Mouse (Mus musculus) liver, adult 2 months (tissue): Measurements from ENCODE around the gene Rasal1. TPM values are rescaled to one million over a fixed set of nuclear protein-coding genes. Genes with fewer than 3 reads are reported as not detected.

ENCODE experiments used
- DNase-seq: peaks from one replicate; pipeline ENCODE4 v3.0.0-alpha.2; 2011; ENCODE audit warnings: low read depth, low spot score; ENCODE audit errors: extremely low read depth
- H3K27ac ChIP-seq: fragments of 200-500 bp; replicated peaks from 2 replicates; pipeline ENCODE4 v1.5.1; 2012; ENCODE audit warnings: low read depth, mild to moderate bottlenecking, control low read depth, inconsistent platforms, low read length; ENCODE audit not compliant: insufficient read depth
- H3K27me3 ChIP-seq: fragments of 200-500 bp; 2 replicates; pipeline ENCODE4 v1.6.1; 2012; ENCODE audit warnings: mild to moderate bottlenecking, moderate library complexity, low read length, inconsistent platforms; ENCODE audit not compliant: control insufficient read depth, insufficient read depth
- H3K36me3 ChIP-seq: fragments of 200-500 bp; 2 replicates; pipeline ENCODE4 v1.6.1; 2012; ENCODE audit warnings: low read length, inconsistent platforms; ENCODE audit not compliant: control insufficient read depth, insufficient read depth
- H3K4me1 ChIP-seq: fragments of 200-500 bp; 2 replicates; pipeline ENCODE4 v1.6.1; 2011; ENCODE audit warnings: low read length; ENCODE audit not compliant: control insufficient read depth, insufficient read depth
- H3K4me3 ChIP-seq: fragments of 200-500 bp; 2 replicates; pipeline ENCODE4 v1.5.1; 2011; ENCODE audit warnings: low read depth, mild to moderate bottlenecking, control low read depth, low read length, moderate library complexity; ENCODE audit not compliant: insufficient read depth
- H3K79me2 ChIP-seq: fragments of 200-500 bp; 2 replicates; pipeline ENCODE4 v1.6.1; 2012; ENCODE audit warnings: inconsistent platforms, mild to moderate bottlenecking, low read length, moderate library complexity; ENCODE audit not compliant: control insufficient read depth, insufficient read depth
- H3K9ac ChIP-seq: fragments of 200-500 bp; 2 replicates; pipeline ENCODE4 v1.6.1; 2012; ENCODE audit warnings: low read depth, mild to moderate bottlenecking, control low read depth, inconsistent platforms, low read length
- CTCF ChIP-seq: fragments of 200-500 bp; IDR thresholded peaks from 2 replicates; pipeline ENCODE4 v1.5.1; 2011; ENCODE audit warnings: low read depth, low read length, control low read depth
- POLR2A ChIP-seq: fragments of 200-500 bp; IDR thresholded peaks from 2 replicates; pipeline ENCODE4 v1.6.1; 2011; ENCODE audit warnings: low read length, control low read depth; ENCODE audit not compliant: insufficient read depth; ENCODE audit errors: extremely low read depth
- WGBS: fragments of 180-500 bp; shearing (Covaris S2); methylation state at CpG from one replicate; pipeline ENCODE4 v1.1.7; 2018; 5-methylcytosine and 5-hydroxymethylcytosine counted together
- polyA plus RNA-seq: library from polyadenylated mRNA; depleted of rRNA; stranded (reverse); fragments of >200 nt; gene quantifications from 2 replicates; pipeline ENCODE4 v1.2.3, GENCODE M21; 2012
- total RNA-seq: library from RNA; depleted of rRNA; stranded (reverse); fragments of >200 nt; gene quantifications from 2 replicates; pipeline ENCODE4 v1.2.3, GENCODE M21; 2014

Rasal1 gene
- total and polyA plus RNA-seq, 2 experiments, result 0.09 to 0.95 TPM

DNA sequence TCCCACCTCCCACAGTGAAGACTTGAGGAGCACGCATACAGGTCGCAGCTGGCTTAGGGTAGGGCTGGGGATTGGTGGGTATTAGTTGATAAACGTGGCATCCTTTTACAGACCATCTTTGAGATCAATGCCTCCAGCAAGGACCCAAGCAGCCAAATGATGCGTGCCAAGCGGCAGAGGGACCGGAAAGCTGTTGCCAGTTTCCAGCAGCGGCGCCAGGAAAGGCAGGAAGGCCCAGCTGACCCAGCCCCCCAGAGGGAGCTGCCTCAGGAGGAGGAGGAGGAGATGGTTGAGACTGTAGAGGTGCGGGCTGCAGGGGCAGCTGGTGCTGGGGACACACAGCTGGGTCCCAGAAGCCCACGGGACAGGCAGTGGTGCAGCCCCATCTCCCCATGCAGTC is 24.2 kb upstream of the Rasal1 start:
- peaks cover 12% of the 10 kb centered on the region; the same call in 1 of the 2 replicates for H3K36me3 ChIP-seq
- H3K27me3 ChIP-seq, result no peaks in the 10 kb centered on the region
- TF ChIP-seq POLR2A, result no peak
- no peak for TF ChIP-seq CTCF
- no peaks in the 10 kb centered on the region for H3K4me1 ChIP-seq
- no peak overlapping the region for H3K9ac ChIP-seq
- no peak overlapping the region for H3K4me3 ChIP-seq
- no peaks in the 10 kb centered on the region for H3K79me2 ChIP-seq
- WGBS, result 91% methylated on average over 10 of the region's 10 CpGs
- DNase-seq, result no peak
- no peak overlapping the region for H3K27ac ChIP-seq

- no peaks in the 10 kb centered on the region for H3K27me3 ChIP-seq
- H3K4me1 ChIP-seq, result no peaks in the 10 kb centered on the region
- WGBS, result 78% methylated on average over 19 of the region's 19 CpGs
- peaks cover 10% of the 10 kb centered on the region; the same call in 1 of the 2 replicates for H3K36me3 ChIP-seq
- DNase-seq, result no peak
- no peak overlapping the region for H3K9ac ChIP-seq
- H3K4me3 ChIP-seq, result no peak overlapping the region
- TF ChIP-seq POLR2A (no peak), CTCF (no peak)
- H3K79me2 ChIP-seq, result no peaks in the 10 kb centered on the region
- H3K27ac ChIP-seq, result no peak overlapping the region
Measured at GRCm38 (mm10) chr5:120626399-120626798, 22.2 kb upstream of the Rasal1 start.

- Histone ChIP-seq H3K9ac (no peak overlapping the region), H3K27me3 (no peaks in the 10 kb centered on the region), H3K4me1 (no peaks in the 10 kb centered on the region), H3K4me3 (no peak overlapping the region), H3K36me3 (peaks cover 7% of the 10 kb centered on the region; the same call in 1 of the 2 replicates), H3K79me2 (no peaks in the 10 kb centered on the region), H3K27ac (no peak overlapping the region)
- WGBS, result 92% methylated on average over 15 of the region's 15 CpGs
- TF ChIP-seq CTCF, result no peak
- no peak for TF ChIP-seq POLR2A
- DNase-seq, result no peak
Measured at GRCm38 (mm10) chr5:120627515-120628300, 20.9 kb upstream of the Rasal1 start.

GRCm38 (mm10) chr5:120628624-120629023 is 20.0 kb upstream of the Rasal1 start:
- WGBS, result 60% methylated on average over 7 of the region's 7 CpGs
- H3K36me3 ChIP-seq, result peaks cover 7% of the 10 kb centered on the region; the same call in 1 of the 2 replicates
- H3K27me3 ChIP-seq, result no peaks in the 10 kb centered on the region
- H3K9ac ChIP-seq, result no peak overlapping the region
- no peaks in the 10 kb centered on the region for H3K4me1 ChIP-seq
- H3K27ac ChIP-seq, result no peak overlapping the region
- TF ChIP-seq POLR2A, result no peak
- TF ChIP-seq CTCF, result no peak
- no peak for DNase-seq
- H3K4me3 ChIP-seq, result no peak overlapping the region
- H3K79me2 ChIP-seq, result no peaks in the 10 kb centered on the region

DNA sequence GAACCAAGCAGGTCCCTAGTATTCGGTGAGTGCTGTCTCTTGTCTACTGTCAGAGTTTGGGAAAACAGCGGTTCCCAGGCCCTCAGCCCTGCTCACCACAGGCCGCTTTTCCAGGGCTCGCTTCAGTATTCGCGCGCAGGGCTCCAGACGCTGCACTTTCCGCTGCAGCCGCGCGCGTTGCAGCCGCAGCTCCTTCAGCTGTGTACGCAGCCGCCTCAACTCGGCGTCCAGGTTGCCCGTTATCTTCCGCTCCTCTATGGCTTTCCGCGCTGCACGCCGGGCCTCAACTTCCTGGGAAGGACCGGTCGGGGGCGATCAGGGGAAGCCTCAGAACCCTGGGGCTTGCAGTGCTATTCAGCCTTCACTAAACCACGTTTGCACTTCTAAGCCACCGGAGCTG is 17.5 kb upstream of the Rasal1 start:
- no peak overlapping the region for H3K9ac ChIP-seq
- H3K4me3 ChIP-seq, result no peak overlapping the region
- H3K4me1 ChIP-seq, result no peaks in the 10 kb centered on the region
- DNase-seq, result no peak
- no peak overlapping the region for H3K27ac ChIP-seq
- no peak for TF ChIP-seq POLR2A
- TF ChIP-seq CTCF, result no peak
- no peaks in the 10 kb centered on the region for H3K27me3 ChIP-seq
- 16% methylated on average over 29 of the region's 29 CpGs for WGBS
- peaks cover 1% of the 10 kb centered on the region; the same call in 1 of the 2 replicates for H3K36me3 ChIP-seq
- no peaks in the 10 kb centered on the region for H3K79me2 ChIP-seq

DNA sequence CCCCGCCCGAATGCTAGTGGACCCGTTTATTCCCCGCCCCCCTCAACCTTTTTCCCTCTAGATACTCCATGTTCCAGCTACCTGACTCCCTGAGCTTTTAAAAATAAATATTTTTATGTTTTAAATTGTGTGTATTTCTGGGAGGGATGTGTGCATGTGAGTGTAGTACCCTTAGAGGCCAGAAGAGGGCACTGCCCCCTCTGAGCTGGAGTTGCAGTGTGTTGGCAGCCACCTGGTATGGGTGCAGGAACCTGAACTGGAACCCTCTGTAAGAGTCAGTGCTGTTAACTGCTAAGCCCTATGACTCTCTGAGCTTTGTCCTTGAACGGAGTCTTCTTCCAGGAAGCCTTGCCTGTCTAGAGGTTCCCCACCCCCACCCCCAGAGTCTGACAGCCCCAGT is 16.7 kb upstream of the Rasal1 start:
- no peak for DNase-seq
- no peak for TF ChIP-seq POLR2A
- TF ChIP-seq CTCF, result peak; percentile 26; the same call in 1 of the 2 replicates

More for the DNA sequence above, 16.7 kb upstream of the Rasal1 start:
- Histone ChIP-seq H3K27ac (no peak overlapping the region), H3K79me2 (no peaks in the 10 kb centered on the region), H3K4me3 (no peak overlapping the region), H3K36me3 (0 out of 2 replicates have a peak, but pooled peaks cover under 1% of the 10 kb centered on the region), H3K27me3 (no peaks in the 10 kb centered on the region), H3K4me1 (no peaks in the 10 kb centered on the region), H3K9ac (no peak overlapping the region)
- 89% methylated on average over 5 of the region's 5 CpGs for WGBS
